Mouse (Mus musculus) heart, embryonic 15.5 days (tissue): ENCODE measurements around the gene Ier5l. TPM values are rescaled to one million over a fixed set of nuclear protein-coding genes. Genes with fewer than 3 reads are reported as not detected.

ENCODE experiments used
- ATAC-seq: fragments of 200-750 bp; cut with Nextera tagmentation; replicated peaks from 2 replicates; pipeline ENCODE4 v1.8.0; 2017; ENCODE audit warnings: low read depth, moderate TSS enrichment; ENCODE audit not compliant: insufficient number of reproducible peaks, insufficient read depth, low FRiP score
- H3K27ac ChIP-seq: fragments of 300-500 bp; sonication (generic); 2 replicates; pipeline ENCODE4 v1.5.1; 2015; ENCODE audit warnings: mild to moderate bottlenecking, inconsistent platforms
- H3K27me3 ChIP-seq: fragments of 300-500 bp; sonication (generic); 2 replicates; pipeline ENCODE4 v1.6.1; 2015; ENCODE audit warnings: inconsistent platforms
- H3K36me3 ChIP-seq: fragments of 300-500 bp; sonication (generic); 2 replicates; pipeline ENCODE4 v1.6.1; 2015; ENCODE audit warnings: mild to moderate bottlenecking, inconsistent platforms
- H3K4me1 ChIP-seq: fragments of 300-500 bp; sonication (generic); replicated peaks from 2 replicates; pipeline ENCODE4 v1.6.1; 2015; ENCODE audit warnings: inconsistent platforms
- H3K4me2 ChIP-seq: fragments of 300-500 bp; sonication (generic); 2 replicates; pipeline ENCODE4 v1.6.1; 2015; ENCODE audit warnings: inconsistent platforms, mild to moderate bottlenecking, moderate library complexity
- H3K4me3 ChIP-seq: fragments of 300-500 bp; sonication (generic); 2 replicates; pipeline ENCODE4 v1.5.1; 2015; ENCODE audit warnings: mild to moderate bottlenecking, inconsistent platforms
- H3K9ac ChIP-seq: fragments of 300-500 bp; sonication (generic); 2 replicates; pipeline ENCODE4 v1.6.1; 2015; ENCODE audit warnings: mild to moderate bottlenecking, inconsistent platforms
- H3K9me3 ChIP-seq: fragments of 300-500 bp; sonication (generic); replicated peaks from 2 replicates; pipeline ENCODE4 v1.6.1; 2016; ENCODE audit warnings: inconsistent platforms
- WGBS: fragments of 180-500 bp; shearing (Covaris S2); methylation state at CpG from one replicate; pipeline ENCODE4 v1.1.7; 2015; ENCODE audit warnings: mixed read lengths; 5-methylcytosine and 5-hydroxymethylcytosine counted together
- polyA plus RNA-seq: library from polyadenylated mRNA; unstranded; fragments of >200 nt; fragmentation: Nextera tagmentation; extraction: Ambion mirVana; gene quantifications from 2 replicates; pipeline ENCODE4 v1.2.1, GENCODE M21; 2015

Gene Ier5l
- polyA plus RNA-seq, 1 experiment from 2014 or later: 1.7 TPM

GRCm38 (mm10) chr2:30469009-30469408 lies 5.0 kb downstream of the Ier5l start:
- Histone ChIP-seq H3K4me2 (peak overlapping the region; percentile 93; the same call in 1 of the 2 replicates), H3K9ac (no peak overlapping the region; the same call in 1 of the 2 replicates), H3K27me3 (no peaks in the 10 kb centered on the region), H3K36me3 (no peaks in the 10 kb centered on the region), H3K27ac (no peak overlapping the region), H3K4me1 (peaks cover 40% of the 10 kb centered on the region), H3K4me3 (no peak overlapping the region), H3K9me3 (no peaks in the 10 kb centered on the region)
- no peak for ATAC-seq
- 68% methylated on average over 6 of the region's 6 CpGs for WGBS

GRCm38 (mm10) chr2:30466787-30467186 lies 7.2 kb downstream of the Ier5l start:
- Histone ChIP-seq H3K27me3 (no peaks in the 10 kb centered on the region), H3K36me3 (no peaks in the 10 kb centered on the region), H3K4me3 (no peak overlapping the region), H3K9ac (no peak overlapping the region), H3K9me3 (no peaks in the 10 kb centered on the region), H3K4me2 (no peak overlapping the region), H3K4me1 (peaks cover 53% of the 10 kb centered on the region), H3K27ac (no peak overlapping the region)
- ATAC-seq: no peak
- 52% methylated on average over 4 of the region's 4 CpGs for WGBS

GRCm38 (mm10) chr2:30464411-30464810 lies 9.6 kb downstream of the Ier5l start:
- no peaks in the 10 kb centered on the region for H3K27me3 ChIP-seq
- H3K4me1 ChIP-seq: peaks cover 36% of the 10 kb centered on the region
- no peaks in the 10 kb centered on the region for H3K36me3 ChIP-seq
- peak overlapping the region; percentile 65 for H3K4me2 ChIP-seq
- peak overlapping the region; percentile 42 for H3K9ac ChIP-seq
- 32% methylated on average over 5 of the region's 5 CpGs for WGBS
- peak overlapping the region; percentile 43 for H3K4me3 ChIP-seq
- ATAC-seq: no peak
- H3K9me3 ChIP-seq: no peaks in the 10 kb centered on the region
- peak overlapping the region; percentile 80 for H3K27ac ChIP-seq

GRCm38 (mm10) chr2:30463904-30464330 lies 10.1 kb downstream of the Ier5l start:
- Histone ChIP-seq H3K9me3 (no peaks in the 10 kb centered on the region), H3K9ac (peak overlapping the region; percentile 42), H3K27me3 (no peaks in the 10 kb centered on the region), H3K27ac (peak overlapping the region; percentile 80), H3K4me1 (peaks cover 32% of the 10 kb centered on the region), H3K4me3 (peak overlapping the region; percentile 43), H3K36me3 (no peaks in the 10 kb centered on the region), H3K4me2 (peak overlapping the region; percentile 65)
- WGBS: 2% methylated on average over 9 of the region's 9 CpGs
- ATAC-seq: peak; percentile 92

GRCm38 (mm10) chr2:30463341-30463761 lies 10.7 kb downstream of the Ier5l start:
- H3K27ac ChIP-seq: peak overlapping the region; percentile 80
- 16% methylated on average over 5 of the region's 5 CpGs for WGBS
- no peak for ATAC-seq
- H3K4me2 ChIP-seq: peak overlapping the region; percentile 65
- H3K27me3 ChIP-seq: no peaks in the 10 kb centered on the region
- H3K36me3 ChIP-seq: no peaks in the 10 kb centered on the region
- peak overlapping the region; percentile 42; the same call in 1 of the 2 replicates for H3K9ac ChIP-seq
- H3K4me3 ChIP-seq: peak overlapping the region; percentile 43; the same call in 1 of the 2 replicates
- H3K4me1 ChIP-seq: peaks cover 28% of the 10 kb centered on the region
- no peaks in the 10 kb centered on the region for H3K9me3 ChIP-seq

- Histone ChIP-seq H3K27me3 (no peaks in the 10 kb centered on the region), H3K4me2 (no peak overlapping the region), H3K27ac (no peak overlapping the region), H3K9me3 (no peaks in the 10 kb centered on the region), H3K4me1 (peaks cover 38% of the 10 kb centered on the region), H3K9ac (no peak overlapping the region), H3K36me3 (no peaks in the 10 kb centered on the region), H3K4me3 (no peak overlapping the region)
- ATAC-seq: no peak
- 88% methylated on average over 6 of the region's 6 CpGs for WGBS
These were observed 14.8 kb downstream of the Ier5l start for GRCm38 (mm10) chr2:30459241-30459640.

GRCm38 (mm10) chr2:30458349-30458748 lies 15.7 kb downstream of the Ier5l start:
- Histone ChIP-seq H3K36me3 (no peaks in the 10 kb centered on the region), H3K4me1 (peaks cover 32% of the 10 kb centered on the region), H3K9me3 (no peaks in the 10 kb centered on the region), H3K9ac (no peak overlapping the region), H3K4me3 (no peak overlapping the region), H3K27me3 (no peaks in the 10 kb centered on the region), H3K4me2 (no peak overlapping the region), H3K27ac (peak overlapping the region; percentile 63)
- no peak for ATAC-seq
- 77% methylated on average over 6 of the region's 6 CpGs for WGBS

- peak overlapping the region; percentile 31; the same call in 1 of the 2 replicates for H3K9ac ChIP-seq
- no peak overlapping the region for H3K4me3 ChIP-seq
- no peak; the same call in 1 of the 2 replicates for ATAC-seq
- H3K9me3 ChIP-seq: no peaks in the 10 kb centered on the region
- H3K4me2 ChIP-seq: no peak overlapping the region
- 49% methylated on average over 13 of the region's 13 CpGs for WGBS
- peaks cover 29% of the 10 kb centered on the region for H3K4me1 ChIP-seq
- peak overlapping the region; percentile 58 for H3K27ac ChIP-seq
- no peaks in the 10 kb centered on the region; the same call in 1 of the 2 replicates for H3K36me3 ChIP-seq
- no peaks in the 10 kb centered on the region for H3K27me3 ChIP-seq
These were observed 17.7 kb downstream of the Ier5l start for GRCm38 (mm10) chr2:30456104-30456980.

- 68% methylated on average over 5 of the region's 5 CpGs for WGBS
- 0 out of 2 replicates have a peak, but pooled peaks cover 7% of the 10 kb centered on the region for H3K9me3 ChIP-seq
- ATAC-seq: no peak
- no peak overlapping the region for H3K4me3 ChIP-seq
- no peak overlapping the region for H3K4me2 ChIP-seq
- H3K27me3 ChIP-seq: no peaks in the 10 kb centered on the region
- peaks cover 8% of the 10 kb centered on the region for H3K36me3 ChIP-seq
- H3K9ac ChIP-seq: no peak overlapping the region
- peaks cover 29% of the 10 kb centered on the region for H3K4me1 ChIP-seq
- no peak overlapping the region for H3K27ac ChIP-seq
These were observed 19.4 kb downstream of the Ier5l start for GRCm38 (mm10) chr2:30454587-30454986.

GRCm38 (mm10) chr2:30453570-30453969 lies 20.4 kb downstream of the Ier5l start:
- Histone ChIP-seq H3K4me3 (no peak overlapping the region), H3K9ac (no peak overlapping the region), H3K27ac (peak overlapping the region; percentile 20; the same call in 1 of the 2 replicates), H3K36me3 (peaks cover 15% of the 10 kb centered on the region), H3K4me1 (peaks cover 29% of the 10 kb centered on the region), H3K9me3 (0 out of 2 replicates have a peak, but pooled peaks cover 7% of the 10 kb centered on the region), H3K4me2 (no peak overlapping the region), H3K27me3 (no peaks in the 10 kb centered on the region)
- ATAC-seq: no peak
- 80% methylated on average over 3 of the region's 3 CpGs for WGBS

GRCm38 (mm10) chr2:30451525-30451924 lies 22.5 kb downstream of the Ier5l start:
- Histone ChIP-seq H3K4me1 (peaks cover 28% of the 10 kb centered on the region), H3K9me3 (0 out of 2 replicates have a peak, but pooled peaks cover 7% of the 10 kb centered on the region), H3K27me3 (no peaks in the 10 kb centered on the region), H3K4me2 (no peak overlapping the region), H3K9ac (no peak overlapping the region), H3K27ac (no peak overlapping the region), H3K4me3 (no peak overlapping the region), H3K36me3 (peaks cover 23% of the 10 kb centered on the region)
- WGBS: 79% methylated on average over 3 of the region's 3 CpGs
- ATAC-seq: no peak
